Mouse (Mus musculus) midbrain, embryonic 14.5 days (tissue): ENCODE measurements around the gene Col26a1. TPM values are rescaled to one million over a fixed set of nuclear protein-coding genes. Genes with fewer than 3 reads are reported as not detected.

Experiments
- ATAC-seq: fragments of 200-750 bp; cut with Nextera tagmentation; 2 replicates; pipeline ENCODE4 v1.8.0; 2017; ENCODE audit warnings: moderate number of reproducible peaks, moderate library complexity; ENCODE audit not compliant: low FRiP score, low TSS enrichment
- DNase-seq: peaks from one replicate; pipeline ENCODE4 v3.0.0-alpha.2; 2015
- H3K27ac ChIP-seq: fragments of 300-500 bp; sonication (generic); replicated peaks from 2 replicates; pipeline ENCODE4 v1.5.1; 2014; ENCODE audit warnings: mild to moderate bottlenecking, low read depth, low read length, moderate library complexity
- H3K27me3 ChIP-seq: fragments of 300-500 bp; sonication (generic); 2 replicates; pipeline ENCODE4 v1.6.1; 2014; ENCODE audit warnings: low read length, control low read depth, mixed read lengths; ENCODE audit not compliant: control insufficient read depth, insufficient read depth
- H3K36me3 ChIP-seq: fragments of 300-500 bp; sonication (generic); 2 replicates; pipeline ENCODE4 v1.6.1; 2014; ENCODE audit warnings: low read length, control low read depth; ENCODE audit not compliant: control insufficient read depth, insufficient read depth
- H3K4me1 ChIP-seq: fragments of 300-500 bp; sonication (generic); 2 replicates; pipeline ENCODE4 v1.6.1; 2014; ENCODE audit warnings: mild to moderate bottlenecking, antibody characterized with exemption, low read length, control low read depth; ENCODE audit not compliant: control insufficient read depth, insufficient read depth
- H3K4me2 ChIP-seq: fragments of 300-500 bp; sonication (generic); 2 replicates; pipeline ENCODE4 v1.6.1; 2014; ENCODE audit warnings: mild to moderate bottlenecking, low read length, moderate library complexity
- H3K4me3 ChIP-seq: fragments of 300-500 bp; sonication (generic); replicated peaks from 2 replicates; pipeline ENCODE4 v1.5.1; 2014; ENCODE audit warnings: low read depth, low read length
- H3K9ac ChIP-seq: fragments of 300-500 bp; sonication (generic); replicated peaks from 2 replicates; pipeline ENCODE4 v1.6.1; 2014; ENCODE audit warnings: mild to moderate bottlenecking, low read length, moderate library complexity
- H3K9me3 ChIP-seq: fragments of 300-500 bp; sonication (generic); 2 replicates; pipeline ENCODE4 v1.6.1; 2016; ENCODE audit warnings: low read length, control low read depth, mixed read lengths; ENCODE audit not compliant: control insufficient read depth
- WGBS: fragments of 180-500 bp; shearing (Covaris S2); extraction: QIAGEN DNeasy Blood & Tissue Kit; methylation state at CpG from one replicate; pipeline ENCODE4 v1.1.7; 2014; 5-methylcytosine and 5-hydroxymethylcytosine counted together
- polyA plus RNA-seq: library from polyadenylated mRNA; unstranded; fragments of >200 nt; fragmentation: Nextera tagmentation; extraction: Ambion mirVana; gene quantifications from 2 replicates; pipeline ENCODE4 v1.2.1, GENCODE M21; 2014

Col26a1 gene
- polyA plus RNA-seq, 1 experiment from 2014 or later = 16.2 TPM

- ATAC-seq (no peak), DNase-seq (peak; percentile 53)
- H3K9me3 ChIP-seq = no peaks in the 10 kb centered on the region
- no peaks in the 10 kb centered on the region; the same call in 1 of the 2 replicates for H3K27me3 ChIP-seq
- H3K4me1 ChIP-seq = no peaks in the 10 kb centered on the region; the same call in 1 of the 2 replicates
- no peak overlapping the region for H3K4me3 ChIP-seq
- WGBS = 63% methylated on average over 8 of the region's 8 CpGs
- H3K9ac ChIP-seq = no peak overlapping the region
- H3K36me3 ChIP-seq = no peaks in the 10 kb centered on the region
- H3K4me2 ChIP-seq = no peak overlapping the region
- no peak overlapping the region for H3K27ac ChIP-seq
Observed at GRCm38 (mm10) chr5:136718656-136719055, 164.4 kb downstream of the Col26a1 start.

- Histone ChIP-seq H3K4me1 (no peaks in the 10 kb centered on the region; the same call in 1 of the 2 replicates), H3K4me2 (no peak overlapping the region), H3K9ac (no peak overlapping the region), H3K36me3 (no peaks in the 10 kb centered on the region), H3K9me3 (no peaks in the 10 kb centered on the region), H3K4me3 (no peak overlapping the region), H3K27ac (no peak overlapping the region), H3K27me3 (no peaks in the 10 kb centered on the region; the same call in 1 of the 2 replicates)
- DNase-seq (no peak), ATAC-seq (no peak)
- WGBS = 73% methylated on average over 2 of the region's 2 CpGs
Observed at GRCm38 (mm10) chr5:136717573-136717854, 165.5 kb downstream of the Col26a1 start.

GRCm38 (mm10) chr5:136716696-136717572 is 166.1 kb downstream of the Col26a1 start:
- H3K9ac ChIP-seq = no peak overlapping the region
- WGBS = 72% methylated on average over 10 of the region's 10 CpGs
- DNase-seq (no peak), ATAC-seq (no peak)
- H3K4me1 ChIP-seq = no peaks in the 10 kb centered on the region; the same call in 1 of the 2 replicates
- no peak overlapping the region for H3K4me3 ChIP-seq
- H3K9me3 ChIP-seq = no peaks in the 10 kb centered on the region
- no peak overlapping the region for H3K4me2 ChIP-seq
- H3K27ac ChIP-seq = no peak overlapping the region
- no peaks in the 10 kb centered on the region; the same call in 1 of the 2 replicates for H3K27me3 ChIP-seq
- no peaks in the 10 kb centered on the region for H3K36me3 ChIP-seq

- WGBS = 24% methylated on average over 11 of the region's 11 CpGs
- no peaks in the 10 kb centered on the region; the same call in 1 of the 2 replicates for H3K4me1 ChIP-seq
- DNase-seq (peak; percentile 74), ATAC-seq (no peak)
- H3K36me3 ChIP-seq = no peaks in the 10 kb centered on the region
- no peaks in the 10 kb centered on the region for H3K9me3 ChIP-seq
- no peak overlapping the region for H3K4me3 ChIP-seq
- H3K27me3 ChIP-seq = no peaks in the 10 kb centered on the region; the same call in 1 of the 2 replicates
- no peak overlapping the region for H3K27ac ChIP-seq
- peak overlapping the region; percentile 32 for H3K4me2 ChIP-seq
- H3K9ac ChIP-seq = no peak overlapping the region
Observed at GRCm38 (mm10) chr5:136714879-136715278, 168.1 kb downstream of the Col26a1 start.

GRCm38 (mm10) chr5:136714232-136714875 is 168.7 kb downstream of the Col26a1 start:
- Histone ChIP-seq H3K4me1 (no peaks in the 10 kb centered on the region; the same call in 1 of the 2 replicates), H3K4me2 (peak overlapping the region; percentile 32), H3K9ac (no peak overlapping the region), H3K36me3 (no peaks in the 10 kb centered on the region), H3K9me3 (no peaks in the 10 kb centered on the region), H3K27me3 (no peaks in the 10 kb centered on the region; the same call in 1 of the 2 replicates), H3K27ac (no peak overlapping the region), H3K4me3 (no peak overlapping the region)
- DNase-seq (peak; percentile 70), ATAC-seq (no peak)
- WGBS = 22% methylated on average over 32 of the region's 32 CpGs

- no peak for ATAC-seq
- Histone ChIP-seq H3K27ac (no peak overlapping the region), H3K4me1 (no peaks in the 10 kb centered on the region), H3K4me3 (no peak overlapping the region), H3K27me3 (no peaks in the 10 kb centered on the region; the same call in 1 of the 2 replicates), H3K9ac (no peak overlapping the region), H3K9me3 (no peaks in the 10 kb centered on the region), H3K36me3 (no peaks in the 10 kb centered on the region), H3K4me2 (no peak overlapping the region)
- WGBS = 45% methylated on average over 4 of the region's 4 CpGs
- peak; percentile 18 for DNase-seq
Observed at GRCm38 (mm10) chr5:136710742-136711141, 172.3 kb downstream of the Col26a1 start.

GRCm38 (mm10) chr5:136708116-136708515 is 174.9 kb downstream of the Col26a1 start:
- Histone ChIP-seq H3K27ac (no peak overlapping the region), H3K4me2 (no peak overlapping the region), H3K4me1 (no peaks in the 10 kb centered on the region), H3K36me3 (no peaks in the 10 kb centered on the region), H3K9me3 (no peaks in the 10 kb centered on the region), H3K9ac (no peak overlapping the region), H3K27me3 (no peaks in the 10 kb centered on the region), H3K4me3 (no peak overlapping the region)
- ATAC-seq (no peak), DNase-seq (no peak)
- WGBS = 75% methylated on average over 12 of the region's 12 CpGs

- no peaks in the 10 kb centered on the region for H3K9me3 ChIP-seq
- H3K9ac ChIP-seq = no peak overlapping the region
- H3K4me1 ChIP-seq = no peaks in the 10 kb centered on the region
- DNase-seq = peak; percentile 95
- no peak overlapping the region for H3K27ac ChIP-seq
- H3K4me3 ChIP-seq = no peak overlapping the region
- no peaks in the 10 kb centered on the region for H3K36me3 ChIP-seq
- no peak for ATAC-seq
- under 1% methylated on average over 9 of the region's 9 CpGs for WGBS
- no peaks in the 10 kb centered on the region for H3K27me3 ChIP-seq
- H3K4me2 ChIP-seq = no peak overlapping the region
Observed at GRCm38 (mm10) chr5:136706803-136707202, 176.2 kb downstream of the Col26a1 start.
